Mouse (Mus musculus) urinary bladder, adult 18-20 months (tissue): ENCODE data around the gene Samd8.

Source experiments
- DNase-seq, 2 experiments: peaks; one replicate each; pipeline ENCODE4 v3.0.0; 2022; ENCODE audit warnings: low spot score in 2 of 2, mixed read lengths in 2 of 2

The Samd8 gene

GRCm38 (mm10) chr14:21745149-21745548 is 5.2 kb upstream of the Samd8 start:
- no peak for DNase-seq

- no peak for DNase-seq
Measured at GRCm38 (mm10) chr14:21746251-21746650, 4.1 kb upstream of the Samd8 start.

GRCm38 (mm10) chr14:21746846-21747245 is 3.5 kb upstream of the Samd8 start:
- no peak for DNase-seq

GRCm38 (mm10) chr14:21747436-21748141 is 2.7 kb upstream of the Samd8 start:
- peak in 1 of 2 experiments; percentile 16 for DNase-seq

GRCm38 (mm10) chr14:21748142-21748870 is 2.0 kb upstream of the Samd8 start:
- DNase-seq = peak in 1 of 2 experiments; percentile 26

GRCm38 (mm10) chr14:21750881-21751542 is 681 bp downstream of the Samd8 start, which contains the start of gene Dusp13:
Dusp13 (minus strand) TSS chr14:21751181.
- peak; percentile 59 to 64 for DNase-seq

GRCm38 (mm10) chr14:21752411-21752810 is 2.1 kb downstream of the Samd8 start:
- DNase-seq = no peak

GRCm38 (mm10) chr14:21753367-21753766 is 3.0 kb downstream of the Samd8 start:
- no peak for DNase-seq

GRCm38 (mm10) chr14:21761560-21761959 is 11.2 kb downstream of the Samd8 start:
- DNase-seq = no peak

GRCm38 (mm10) chr14:21763736-21764135 is 13.4 kb downstream of the Samd8 start:
- DNase-seq = no peak

- no peak for DNase-seq
Measured at GRCm38 (mm10) chr14:21764646-21765045, 14.3 kb downstream of the Samd8 start.

- DNase-seq = no peak
Measured at GRCm38 (mm10) chr14:21765754-21766397, 15.5 kb downstream of the Samd8 start.

- no peak for DNase-seq
Measured at GRCm38 (mm10) chr14:21766398-21766958, 16.1 kb downstream of the Samd8 start.

GRCm38 (mm10) chr14:21772506-21773281 is 22.4 kb downstream of the Samd8 start:
- no peak for DNase-seq

GRCm38 (mm10) chr14:21773946-21774345 is 23.6 kb downstream of the Samd8 start:
- no peak for DNase-seq

GRCm38 (mm10) chr14:21776201-21776600 is 25.9 kb downstream of the Samd8 start:
- DNase-seq = no peak

GRCm38 (mm10) chr14:21786500-21786899 is 36.2 kb downstream of the Samd8 start:
- DNase-seq = no peak

GRCm38 (mm10) chr14:21787374-21787773 is 37.0 kb downstream of the Samd8 start:
- no peak for DNase-seq

- DNase-seq = no peak
Measured at GRCm38 (mm10) chr14:21788121-21788520, 37.8 kb downstream of the Samd8 start.

GRCm38 (mm10) chr14:21790585-21791251 is 40.4 kb downstream of the Samd8 start:
- no peak for DNase-seq
